Mouse (Mus musculus): ENCODE results near the gene Lyzl4.

- TF ChIP-seq POLR2A (IDR thresholded peaks at IDR 0.05; ENCODE audit: extremely low read depth, insufficient read depth, low read length): no peak
- no peak for TF ChIP-seq CTCF (IDR thresholded peaks at IDR 0.05; ENCODE audit: extremely low read depth, insufficient read depth, low read length)
Measured at GRCm38 (mm10) chr9:121563276-121563675, 78.6 kb downstream of the Lyzl4 start.
